Mouse (Mus musculus): Measurements from ENCODE around the gene Mtor. TPM values are rescaled to one million over a fixed set of nuclear protein-coding genes. Genes with fewer than 3 reads are reported as not detected.

The Mtor gene
- polyA plus RNA-seq, 2 experiments: 6.1 to 9.4 TPM

GRCm38 (mm10) chr4:148495874-148496689 is 47.7 kb downstream of the Mtor start:
- no peak for DNase-seq (ENCODE audit: low read depth in 3 of 3, low spot score in 3 of 3)
- Histone ChIP-seq H3K36me3 (replicated peaks; ENCODE audit: control insufficient read depth, insufficient read depth, low read depth) (peaks cover 7% of the 10 kb centered on the region), H3K9me3 (ENCODE audit: control insufficient read depth, low read length) (no peaks in the 10 kb centered on the region), H3K27me3 (ENCODE audit: control insufficient read depth, insufficient read depth, low read length) (no peaks in the 10 kb centered on the region), H3K4me2 (ENCODE audit: low read depth) (no peak overlapping the region), H3K27ac (no peak overlapping the region), H3K4me3 (ENCODE audit: insufficient read depth in 1 of 2, low read depth in 2 of 2, low read length in 2 of 2) (no peak overlapping the region), H3K9ac (replicated peaks) (no peak overlapping the region), H3K4me1 (replicated peaks; ENCODE audit: control insufficient read depth in 2 of 2, insufficient read depth in 2 of 2, low read length in 1 of 2) (no peaks in the 10 kb centered on the region)
- ATAC-seq (ENCODE audit: insufficient read depth): no peak
- TF ChIP-seq CTCF (IDR thresholded peaks at IDR 0.05; ENCODE audit: low read depth) (no peak), EP300 (IDR thresholded peaks at IDR 0.05; ENCODE audit: low read depth) (no peak)
- WGBS (ENCODE audit: insufficient replicate concordance): 86% methylated on average over 25 of the region's 25 CpGs

DNA sequence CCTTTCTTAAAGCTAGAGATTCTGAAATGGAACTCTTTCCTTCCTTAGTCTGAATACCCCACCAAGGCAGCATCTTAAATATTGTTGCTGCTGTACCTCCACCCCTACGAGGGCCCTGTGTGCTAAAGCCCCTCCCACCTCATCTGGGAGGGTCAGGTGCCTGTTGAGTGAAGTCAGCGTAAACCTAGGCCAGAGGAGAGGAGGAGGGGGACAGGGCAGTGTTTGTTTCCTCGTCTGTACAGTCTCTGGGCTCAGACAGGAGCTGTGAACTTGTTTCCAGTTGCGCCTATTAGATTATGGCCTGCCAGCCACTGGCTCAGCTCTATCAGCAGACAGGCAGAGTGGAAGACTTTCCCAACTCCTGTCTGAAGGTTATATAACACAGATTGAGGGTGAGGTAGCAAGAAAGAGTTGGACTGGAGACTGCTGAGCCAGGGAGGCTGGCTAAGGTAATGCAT is 52.0 kb downstream of the Mtor start, which contains the start of gene Angptl7:
Angptl7 (minus strand) TSS at position 51 of the 458 bp plus-strand sequence.
- Histone ChIP-seq H3K9ac (replicated peaks) (no peak within 1 kb of the TSS), H3K4me3 (ENCODE audit: insufficient read depth in 1 of 2, low read depth in 2 of 2, low read length in 2 of 2) (no peak within 1 kb of the TSS), H3K4me2 (ENCODE audit: low read depth) (no peak within 1 kb of the TSS), H3K4me1 (replicated peaks; ENCODE audit: control insufficient read depth in 2 of 2, insufficient read depth in 2 of 2, low read length in 1 of 2) (no peaks in the 10 kb centered on the region), H3K9me3 (ENCODE audit: control insufficient read depth, low read length) (no peaks in the 10 kb centered on the region), H3K27ac (no peak within 1 kb of the TSS), H3K27me3 (ENCODE audit: control insufficient read depth, insufficient read depth, low read length) (no peaks in the 10 kb centered on the region), H3K36me3 (replicated peaks; ENCODE audit: control insufficient read depth, insufficient read depth, low read depth) (no peaks in the 10 kb centered on the region; the same call in 1 of the 2 replicates)
- WGBS (ENCODE audit: insufficient replicate concordance): 59% methylated on average over 4 of the region's 4 CpGs
- ATAC-seq (ENCODE audit: insufficient read depth) (no peak), DNase-seq (ENCODE audit: low read depth in 3 of 3, low spot score in 3 of 3) (no peak)
- no peak for TF ChIP-seq CTCF (IDR thresholded peaks at IDR 0.05; ENCODE audit: low read depth)
- no peak for TF ChIP-seq EP300 (IDR thresholded peaks at IDR 0.05; ENCODE audit: low read depth)

GRCm38 (mm10) chr4:148504497-148504959 is 56.1 kb downstream of the Mtor start:
- no peak overlapping the region for H3K4me2 ChIP-seq (ENCODE audit: low read depth)
- TF ChIP-seq CTCF (IDR thresholded peaks at IDR 0.05; ENCODE audit: low read depth) (no peak), EP300 (IDR thresholded peaks at IDR 0.05; ENCODE audit: low read depth) (no peak)
- H3K36me3 ChIP-seq (replicated peaks; ENCODE audit: control insufficient read depth, insufficient read depth, low read depth): peaks cover 4% of the 10 kb centered on the region; the same call in 1 of the 2 replicates
- no peaks in the 10 kb centered on the region for H3K4me1 ChIP-seq (replicated peaks; ENCODE audit: control insufficient read depth in 2 of 2, insufficient read depth in 2 of 2, low read length in 1 of 2)
- DNase-seq (ENCODE audit: low read depth in 3 of 3, low spot score in 3 of 3) (no peak), ATAC-seq (ENCODE audit: insufficient read depth) (no peak)
- no peak overlapping the region for H3K4me3 ChIP-seq (ENCODE audit: insufficient read depth in 1 of 2, low read depth in 2 of 2, low read length in 2 of 2)
- no peak overlapping the region for H3K27ac ChIP-seq
- H3K27me3 ChIP-seq (ENCODE audit: control insufficient read depth, insufficient read depth, low read length): no peaks in the 10 kb centered on the region
- 69% methylated on average over 8 of the region's 8 CpGs for WGBS (ENCODE audit: insufficient replicate concordance)
- H3K9ac ChIP-seq (replicated peaks): no peak overlapping the region
- no peaks in the 10 kb centered on the region for H3K9me3 ChIP-seq (ENCODE audit: control insufficient read depth, low read length)

- Histone ChIP-seq H3K4me3 (ENCODE audit: insufficient read depth in 1 of 2, low read depth in 2 of 2, low read length in 2 of 2) (no peak overlapping the region), H3K27me3 (ENCODE audit: control insufficient read depth, insufficient read depth, low read length) (no peaks in the 10 kb centered on the region), H3K27ac (no peak overlapping the region), H3K9me3 (ENCODE audit: control insufficient read depth, low read length) (no peaks in the 10 kb centered on the region), H3K36me3 (replicated peaks; ENCODE audit: control insufficient read depth, insufficient read depth, low read depth) (peaks cover 4% of the 10 kb centered on the region; the same call in 1 of the 2 replicates), H3K4me1 (replicated peaks; ENCODE audit: control insufficient read depth in 2 of 2, insufficient read depth in 2 of 2, low read length in 1 of 2) (no peaks in the 10 kb centered on the region), H3K9ac (replicated peaks) (no peak overlapping the region), H3K4me2 (ENCODE audit: low read depth) (no peak overlapping the region)
- no peak for ATAC-seq (ENCODE audit: insufficient read depth)
- TF ChIP-seq EP300 (IDR thresholded peaks at IDR 0.05; ENCODE audit: low read depth) (no peak), CTCF (IDR thresholded peaks at IDR 0.05; ENCODE audit: low read depth) (no peak)
- 80% methylated on average over 5 of the region's 5 CpGs for WGBS (ENCODE audit: insufficient replicate concordance)
- DNase-seq (ENCODE audit: low read depth in 3 of 3, low spot score in 3 of 3): no peak
These were observed 59.2 kb downstream of the Mtor start for GRCm38 (mm10) chr4:148507585-148507984.

DNA sequence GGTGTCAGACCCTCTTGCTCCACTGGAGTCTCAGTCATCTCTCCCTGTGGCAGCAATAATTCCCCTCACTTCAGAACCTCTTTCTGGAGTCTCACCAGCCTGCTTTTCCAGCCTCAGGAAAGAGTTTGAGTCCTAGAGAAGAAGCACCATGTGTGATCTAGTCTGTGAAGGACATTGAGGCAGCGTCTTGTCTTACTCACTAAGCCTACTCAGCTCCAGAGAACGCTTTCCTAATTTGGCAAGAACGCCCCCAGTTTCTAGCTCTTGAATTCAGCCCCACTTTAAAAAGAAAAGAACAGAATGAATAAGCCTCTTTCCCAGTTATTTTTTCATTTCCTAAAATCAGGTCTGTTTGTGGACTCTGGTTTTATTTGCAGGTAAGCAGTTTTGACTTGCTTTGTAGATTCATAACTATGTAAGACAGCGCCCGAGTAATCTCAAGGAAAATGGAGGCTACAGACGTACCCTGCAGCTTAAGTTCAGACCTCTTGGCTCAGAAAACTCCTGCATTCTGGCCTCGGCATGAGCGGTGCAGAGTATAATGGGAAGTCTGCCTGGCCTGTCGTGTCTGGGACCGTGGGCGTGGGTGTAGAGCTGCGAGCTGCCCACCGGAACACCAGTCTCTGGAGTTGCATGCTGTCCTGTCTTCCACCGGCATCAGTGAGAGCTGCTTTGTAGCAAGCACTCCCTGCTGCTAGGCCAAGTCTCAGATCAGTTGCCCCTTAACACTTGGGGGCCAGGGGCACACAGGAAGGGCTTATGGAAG is 59.9 kb downstream of the Mtor start:
- H3K36me3 ChIP-seq (replicated peaks; ENCODE audit: control insufficient read depth, insufficient read depth, low read depth): peaks cover 4% of the 10 kb centered on the region; the same call in 1 of the 2 replicates
- no peak overlapping the region for H3K4me3 ChIP-seq (ENCODE audit: insufficient read depth in 1 of 2, low read depth in 2 of 2, low read length in 2 of 2)

More for the DNA sequence above, 59.9 kb downstream of the Mtor start:
- Histone ChIP-seq H3K27me3 (ENCODE audit: control insufficient read depth, insufficient read depth, low read length) (no peaks in the 10 kb centered on the region), H3K27ac (no peak overlapping the region), H3K9ac (replicated peaks) (no peak overlapping the region), H3K4me1 (replicated peaks; ENCODE audit: control insufficient read depth in 2 of 2, insufficient read depth in 2 of 2, low read length in 1 of 2) (no peaks in the 10 kb centered on the region), H3K9me3 (ENCODE audit: control insufficient read depth, low read length) (no peaks in the 10 kb centered on the region), H3K4me2 (ENCODE audit: low read depth) (no peak overlapping the region)
- TF ChIP-seq CTCF (IDR thresholded peaks at IDR 0.05; ENCODE audit: low read depth) (no peak), EP300 (IDR thresholded peaks at IDR 0.05; ENCODE audit: low read depth) (no peak)
- no peak for ATAC-seq (ENCODE audit: insufficient read depth)
- no peak for DNase-seq (ENCODE audit: low read depth in 3 of 3, low spot score in 3 of 3)
- WGBS (ENCODE audit: insufficient replicate concordance): 82% methylated on average over 14 of the region's 14 CpGs
